Mouse (Mus musculus): Measurements from ENCODE around the gene Baz2b.

DNA sequence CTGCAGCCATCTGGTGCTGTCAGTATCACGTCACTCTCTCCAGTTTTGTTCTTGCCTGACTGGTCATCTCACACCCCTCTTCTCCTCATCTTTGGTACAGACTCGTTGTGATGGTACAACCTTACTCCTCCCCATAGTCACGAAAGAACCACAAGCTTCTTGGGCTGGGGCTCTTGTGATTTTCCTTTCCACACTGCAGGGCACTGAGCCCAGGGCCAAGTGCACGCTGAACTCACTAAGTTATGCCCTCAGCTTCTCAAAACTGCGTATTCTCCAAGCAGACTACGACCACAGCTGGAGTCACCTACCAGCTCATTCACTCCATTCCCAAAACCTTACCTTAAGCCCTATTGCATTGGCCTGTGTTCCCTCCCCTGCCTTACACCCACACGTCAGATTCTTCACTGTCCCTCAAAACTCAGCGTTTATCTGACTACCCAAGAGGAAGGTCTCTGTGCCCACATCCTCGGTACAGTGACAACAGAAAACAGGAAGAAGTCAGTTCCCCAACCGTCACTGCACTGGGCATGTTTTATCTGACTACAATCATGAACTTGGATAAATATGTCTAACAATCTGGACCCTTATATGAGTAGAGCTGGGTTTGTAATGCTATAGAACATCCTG, 190.7 kb downstream of the Baz2b start:
- TF ChIP-seq CTCF (IDR thresholded peaks at IDR 0.05; ENCODE audit: borderline replicate concordance, insufficient read depth, low read depth, low read length) (no peak), POLR2A (IDR thresholded peaks at IDR 0.05; ENCODE audit: borderline replicate concordance, insufficient read depth, low read length) (no peak)
